Mouse (Mus musculus) erythroblast, embryonic 14.5 days (primary cell): ENCODE data around the gene Fam19a2.

Source experiments
- GATA1 ChIP-seq: IDR thresholded peaks from 2 replicates; pipeline ENCODE4 v1.6.1; 2012; ENCODE audit warnings: low read length, inconsistent platforms, mixed read lengths
- TAL1 ChIP-seq: IDR thresholded peaks from 3 replicates; pipeline ENCODE4 v1.6.1; 2012; ENCODE audit warnings: low read length, inconsistent platforms, mixed read lengths

- no peak for TF ChIP-seq GATA1
- no peak for TF ChIP-seq TAL1
Observed at GRCm38 (mm10) chr10:123326271-123326670, 62.5 kb downstream of the Fam19a2 start.
